Mouse (Mus musculus) CH12.LX (cell line): ENCODE results near the gene Tmem132d.

Source experiments
- BHLHE40 ChIP-seq: IDR thresholded peaks from 2 replicates; pipeline ENCODE4 v1.6.1; 2011; ENCODE audit warnings: mild to moderate bottlenecking, low read depth, low read length, improper control_type of control experiment
- CTCF ChIP-seq, 2 experiments: IDR thresholded peaks in 1 of 2; conservative IDR thresholded peaks in 1 of 2; 2 replicates each; pipeline ENCODE4 v1.5.1; 2011 to 2012; ENCODE audit warnings: low read depth in 2 of 2, low read length in 2 of 2, improper control_type of control experiment in 1 of 2, inconsistent platforms in 1 of 2, mild to moderate bottlenecking in 1 of 2, moderate library complexity in 1 of 2
- E2F4 ChIP-seq: IDR thresholded peaks from 2 replicates; pipeline ENCODE4 v1.6.1; 2011; ENCODE audit warnings: low read depth, low read length, improper control_type of control experiment; ENCODE audit not compliant: insufficient replicate concordance
- EP300 ChIP-seq: IDR thresholded peaks from 2 replicates; pipeline ENCODE4 v1.6.1; 2011; ENCODE audit warnings: low read length, improper control_type of control experiment
- JUND ChIP-seq: conservative IDR thresholded peaks from 2 replicates; pipeline ENCODE4 v1.6.1; 2011; ENCODE audit warnings: low read depth, low read length, improper control_type of control experiment
- POLR2A ChIP-seq: IDR thresholded peaks from 2 replicates; pipeline ENCODE4 v1.6.1; 2011; ENCODE audit warnings: low read depth, mild to moderate bottlenecking, improper control_type of control experiment, low read length

DNA sequence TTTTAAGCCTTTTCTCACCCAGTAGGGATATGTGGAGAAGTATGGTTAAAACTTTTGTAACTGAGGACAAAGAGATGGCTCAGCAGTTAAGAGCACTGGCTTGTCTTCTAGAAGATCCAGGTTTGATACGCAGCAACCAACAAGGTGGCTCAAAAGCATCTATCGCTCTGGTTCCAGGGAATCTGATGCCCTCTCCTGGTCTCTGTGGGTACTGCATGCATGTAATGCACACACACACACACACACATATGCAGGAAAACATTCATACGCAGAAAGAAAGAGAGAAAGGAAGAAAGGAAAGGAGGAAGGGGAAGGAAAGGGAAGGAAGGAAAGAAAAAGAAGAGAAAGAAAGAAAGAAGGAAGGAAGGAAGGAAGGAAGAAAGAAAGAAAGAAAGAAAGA is 320.4 kb downstream of the Tmem132d start:
- no peak for TF ChIP-seq BHLHE40
- no peak for TF ChIP-seq POLR2A
- no peak for TF ChIP-seq EP300
- TF ChIP-seq JUND, result no peak
- no peak for TF ChIP-seq E2F4
- no peak for TF ChIP-seq CTCF (conservative IDR thresholded peaks at IDR 0.05 in 1 of 2, IDR thresholded peaks at IDR 0.05 in 1 of 2; ENCODE audit: low read depth in 2 of 2, low read length in 2 of 2)
